Mouse (Mus musculus): Measurements from ENCODE around the gene Cmya5.

Cmya5 gene

DNA sequence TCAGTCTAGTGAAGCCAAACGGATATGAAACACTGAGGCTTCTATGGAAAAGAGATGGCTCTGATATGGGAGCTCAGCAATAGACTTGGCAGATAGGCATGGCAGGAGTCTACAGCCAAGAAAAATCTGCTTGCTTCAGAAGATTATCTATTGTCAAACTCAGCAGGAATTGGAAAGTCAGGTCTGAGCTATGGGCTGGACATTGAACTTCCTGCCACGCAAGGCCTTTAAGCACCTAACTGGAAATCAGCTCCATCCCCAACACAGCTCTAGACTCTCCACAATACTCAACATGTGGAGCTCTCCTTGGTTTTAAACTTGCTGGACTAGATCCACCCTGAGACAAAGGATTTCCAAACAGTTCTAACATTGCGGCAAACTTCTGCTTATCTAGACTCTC, 84.1 kb downstream of the Cmya5 start:
- DNase-seq: no peak

- DNase-seq: no peak
Observed at GRCm38 (mm10) chr13:93058551-93059011, 85.9 kb downstream of the Cmya5 start.

DNA sequence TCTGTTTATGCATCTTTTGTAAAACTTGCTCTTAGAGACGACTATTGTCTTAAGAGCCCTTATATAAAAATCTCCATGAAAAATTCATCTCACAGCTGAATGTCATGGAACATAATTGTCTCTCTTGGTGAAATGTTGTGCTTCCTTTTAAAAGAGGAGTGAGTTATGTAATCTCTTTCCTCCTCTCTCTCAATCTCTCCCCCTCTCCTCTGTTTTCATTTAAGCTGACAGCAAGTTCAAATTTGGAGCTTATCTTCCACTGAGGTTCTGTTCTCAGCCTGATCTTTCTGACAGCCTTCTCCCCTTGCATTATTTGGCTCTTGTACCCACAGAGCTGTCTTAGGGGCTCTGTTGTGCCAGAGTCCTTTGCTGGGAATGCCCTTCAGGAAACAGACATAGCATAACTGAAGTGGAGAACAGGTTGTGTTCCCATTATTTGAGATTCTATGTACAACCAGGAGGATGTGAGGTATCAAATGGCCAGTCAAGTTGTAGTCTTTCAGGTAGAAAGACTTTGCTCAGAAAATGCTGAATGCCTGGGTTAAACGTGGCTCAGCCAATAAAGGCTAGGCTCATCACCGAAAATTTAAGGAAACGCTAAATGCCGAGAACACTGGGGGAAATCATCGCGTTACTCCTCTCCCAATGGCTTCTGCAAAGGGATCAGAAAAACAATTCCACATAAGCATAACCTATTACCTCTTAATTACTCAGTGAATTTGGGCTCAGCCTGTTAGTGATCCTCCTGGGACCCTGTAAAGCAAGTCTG, 86.8 kb downstream of the Cmya5 start:
- no peak for DNase-seq

DNA sequence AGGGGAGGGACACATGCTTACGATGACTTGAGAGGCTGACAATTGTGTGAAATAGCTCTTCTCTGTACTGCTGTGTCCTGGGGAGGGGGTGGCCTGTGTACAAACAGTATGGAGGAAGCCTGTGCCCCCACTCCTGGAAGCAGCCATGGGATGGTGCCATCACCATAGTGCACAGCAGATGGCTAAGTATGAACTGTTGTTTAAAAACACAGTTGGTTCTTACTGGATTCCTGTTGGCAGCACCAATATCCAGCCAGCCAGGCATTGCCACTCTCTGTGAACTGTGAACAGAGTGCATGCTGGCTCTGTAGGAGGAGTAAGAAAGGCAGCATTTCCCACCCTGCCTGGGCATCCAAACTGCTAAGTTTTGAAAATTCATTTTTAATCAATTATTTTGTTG, 88.4 kb downstream of the Cmya5 start:
- no peak for DNase-seq

GRCm38 (mm10) chr13:93051483-93051882, 93.0 kb downstream of the Cmya5 start:
- no peak for DNase-seq

DNA sequence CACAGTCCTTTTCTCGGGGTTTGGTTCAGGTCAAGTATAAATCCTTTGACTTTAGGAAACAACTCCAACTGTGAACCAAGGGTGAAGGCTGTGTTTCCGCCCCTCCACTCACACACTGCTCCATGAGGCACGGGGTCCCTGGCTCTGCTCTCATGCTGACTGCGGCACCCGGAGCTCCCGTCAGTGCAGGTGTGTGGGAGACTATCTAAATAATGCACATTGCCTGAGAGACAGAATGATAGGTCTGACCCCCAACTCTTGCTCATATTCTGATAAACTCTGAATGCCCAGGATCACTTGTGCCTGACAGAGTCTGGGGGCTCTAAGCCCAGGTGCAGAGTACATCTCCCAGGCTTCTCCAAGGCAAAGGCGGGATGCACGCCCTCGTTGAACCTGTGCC, 103.5 kb downstream of the Cmya5 start:
- DNase-seq: no peak

DNA sequence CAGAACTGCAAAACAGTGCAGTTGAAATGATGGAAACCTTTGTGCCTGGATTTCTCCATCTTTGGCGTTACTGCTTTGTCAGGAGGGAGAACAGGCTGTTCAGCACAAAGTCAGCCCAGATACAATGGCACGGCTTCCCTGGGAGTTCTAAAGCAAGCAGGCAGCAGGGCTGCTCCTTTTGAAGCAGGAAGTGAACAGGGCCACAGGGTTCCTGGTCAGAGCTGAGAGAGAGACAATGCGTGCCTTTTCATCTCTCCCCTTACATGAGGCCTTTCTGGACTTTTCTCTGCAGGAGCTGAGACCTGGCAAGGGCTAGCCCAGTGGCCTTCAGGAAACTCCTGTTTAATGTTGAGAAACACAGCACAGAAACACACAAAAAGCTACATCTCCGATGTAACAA, 108.3 kb downstream of the Cmya5 start:
- DNase-seq: no peak

GRCm38 (mm10) chr13:93029337-93029736, 115.2 kb downstream of the Cmya5 start:
- DNase-seq: no peak

GRCm38 (mm10) chr13:93024837-93025236, 119.7 kb downstream of the Cmya5 start:
- no peak for DNase-seq

DNA sequence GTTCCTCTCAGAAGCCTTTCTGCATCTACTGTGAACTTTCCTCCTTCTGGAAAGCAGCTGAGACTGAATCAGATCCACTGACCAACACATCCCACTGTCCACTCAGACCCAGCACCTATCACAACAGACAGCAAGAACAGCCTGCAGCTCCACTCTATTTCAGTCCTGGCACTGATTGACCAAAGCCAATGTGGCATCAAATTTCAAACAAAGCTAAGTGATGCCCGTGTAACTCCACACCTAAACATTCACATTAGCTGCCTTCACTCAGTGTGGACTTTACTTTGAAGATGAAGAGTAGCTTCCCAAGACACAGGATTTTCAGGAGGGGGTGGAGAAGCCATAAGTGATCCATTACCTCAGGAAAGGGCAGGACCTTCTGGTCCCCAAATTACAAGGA, 122.4 kb downstream of the Cmya5 start:
- no peak for DNase-seq

DNA sequence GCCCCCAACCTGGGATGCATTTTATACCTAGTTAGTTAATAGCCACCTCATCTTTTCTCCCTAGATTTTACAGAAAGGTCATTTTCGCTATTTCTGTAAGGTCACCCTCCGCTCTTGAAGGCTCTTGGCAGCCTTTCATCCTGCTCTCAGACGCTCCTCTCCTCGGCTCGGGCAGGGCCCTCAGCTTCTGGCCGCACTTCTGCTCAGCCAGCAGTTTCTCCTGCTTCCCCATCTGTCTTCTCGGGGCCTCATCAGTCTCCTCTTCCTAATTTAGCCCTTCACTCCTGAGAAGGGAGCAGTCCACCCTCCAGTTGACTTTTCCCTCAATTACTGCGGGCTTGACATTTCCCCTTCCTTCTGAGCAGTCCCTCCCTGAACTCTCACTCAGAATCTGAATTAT, 131.6 kb downstream of the Cmya5 start:
- DNase-seq: no peak

- DNase-seq: no peak
Observed at GRCm38 (mm10) chr13:93011315-93011714, 133.2 kb downstream of the Cmya5 start.

DNA sequence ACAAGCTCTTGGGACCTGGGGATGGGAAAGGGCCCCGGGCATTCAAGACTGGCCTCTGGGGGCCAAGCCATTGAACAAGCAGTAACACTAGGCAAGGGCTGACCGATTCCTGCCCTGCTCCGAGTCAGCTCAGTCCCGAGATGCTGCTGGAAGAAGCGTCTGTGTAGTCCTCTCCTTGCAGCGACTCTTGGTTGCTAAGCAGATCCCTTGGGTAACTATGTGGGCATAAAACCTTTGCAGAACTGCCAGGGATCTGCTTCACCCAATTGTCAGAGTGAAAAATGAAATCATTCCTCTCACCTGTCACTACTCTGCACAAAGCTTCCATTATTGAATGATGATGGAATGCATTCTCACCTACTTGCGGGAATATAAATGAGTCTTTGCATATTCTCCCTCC, 134.0 kb downstream of the Cmya5 start:
- no peak for DNase-seq

- no peak for DNase-seq
Observed at GRCm38 (mm10) chr13:93007078-93007477, 137.4 kb downstream of the Cmya5 start.

GRCm38 (mm10) chr13:93006347-93006746, 138.2 kb downstream of the Cmya5 start:
- DNase-seq: no peak

- DNase-seq: no peak
Observed at GRCm38 (mm10) chr13:93004003-93004402, 140.5 kb downstream of the Cmya5 start.

DNA sequence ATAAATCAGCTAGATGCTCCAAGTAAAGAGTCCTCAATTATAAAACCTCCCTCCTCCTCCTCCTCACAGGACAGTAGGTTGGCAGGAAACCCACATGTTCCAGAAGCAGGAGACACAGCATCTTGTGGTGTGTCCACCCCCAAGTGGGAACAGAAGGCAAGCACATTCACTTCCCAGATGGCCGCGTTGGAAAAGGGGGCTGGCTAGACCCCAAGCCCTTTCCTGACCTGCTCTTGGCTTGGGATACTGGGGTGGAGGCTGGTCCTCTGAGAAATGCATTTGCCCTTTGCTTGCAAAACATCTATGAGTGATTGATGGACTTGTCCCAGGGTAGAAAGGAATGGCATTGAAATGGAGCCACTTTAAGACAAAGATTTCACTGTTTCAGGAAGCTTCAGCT, 142.1 kb downstream of the Cmya5 start:
- DNase-seq: no peak

DNA sequence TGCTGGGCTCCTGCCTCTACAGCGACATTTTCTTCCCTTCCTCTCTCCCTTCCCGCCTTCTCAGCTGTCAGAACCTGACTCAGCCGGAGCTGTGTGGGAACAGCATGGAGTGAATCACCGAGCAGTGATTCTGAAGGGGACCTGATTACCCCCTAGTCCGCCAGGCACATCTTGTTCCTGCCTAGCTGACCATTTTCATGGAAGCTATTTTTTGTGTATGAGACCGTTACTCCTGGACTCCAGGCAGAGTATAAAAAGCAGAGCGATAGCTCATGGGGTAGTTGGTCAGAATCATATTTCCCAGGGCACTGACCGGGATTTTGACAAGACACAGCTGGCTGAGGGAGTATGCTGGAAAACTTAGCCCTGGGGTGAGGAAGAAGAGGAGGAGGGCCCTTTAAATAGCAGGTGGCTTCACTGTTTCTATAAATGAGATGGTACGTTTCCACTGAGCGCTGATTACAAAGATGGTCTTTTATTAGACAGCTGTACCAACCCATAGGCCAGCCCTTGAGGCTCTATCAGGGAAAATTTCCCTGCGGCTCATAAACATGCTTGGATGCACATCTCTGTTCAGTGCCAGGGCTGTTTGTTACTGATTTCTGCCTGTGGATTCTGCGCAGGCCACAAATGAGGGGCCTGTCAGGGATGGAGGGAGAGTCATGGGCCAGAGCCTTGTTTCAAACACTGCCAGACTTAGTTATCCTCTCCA, 143.7 kb downstream of the Cmya5 start:
- DNase-seq: no peak

- DNase-seq: no peak
Observed at GRCm38 (mm10) chr13:92999860-93000259, 144.7 kb downstream of the Cmya5 start.

DNA sequence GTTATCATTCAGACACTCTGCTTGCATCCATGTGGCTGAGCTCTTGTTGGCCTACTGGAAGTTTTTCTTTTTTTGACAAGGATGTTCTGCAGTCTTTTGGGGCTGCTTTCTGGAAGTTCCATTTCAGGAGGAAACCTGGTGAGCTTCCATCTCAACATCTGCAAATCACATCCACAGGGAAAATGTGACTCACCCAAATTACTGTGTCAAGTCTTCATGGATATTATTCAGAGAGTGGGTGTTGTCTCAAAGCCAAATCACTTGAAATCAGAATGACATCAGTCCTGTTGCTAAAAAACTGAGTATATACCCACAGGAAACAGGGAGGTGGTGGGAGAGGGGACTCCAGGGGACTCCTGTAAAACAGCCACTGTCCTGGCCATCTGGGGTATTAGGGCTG, 149.8 kb downstream of the Cmya5 start:
- DNase-seq: no peak

DNA sequence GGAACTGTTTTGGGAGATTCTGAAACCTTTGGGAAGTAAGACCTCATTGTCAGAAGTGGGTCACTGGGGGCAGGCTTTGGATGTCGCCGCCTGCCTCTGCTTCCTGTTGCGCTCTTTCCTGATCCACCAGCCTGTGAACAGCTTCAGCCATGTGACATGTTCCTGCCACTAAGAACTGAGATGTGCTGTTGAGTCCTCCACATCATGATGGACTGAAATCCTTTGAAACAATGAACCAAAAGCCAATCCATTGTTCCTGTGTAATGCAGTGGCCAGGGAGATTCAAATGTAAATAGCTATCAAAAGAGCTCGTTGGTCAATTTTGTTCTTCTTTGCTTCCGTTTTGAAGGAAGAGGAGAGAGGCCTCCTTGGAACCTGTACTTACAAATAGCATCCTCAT, 151.7 kb downstream of the Cmya5 start:
- no peak for DNase-seq
